Mouse (Mus musculus) liver, postnatal 0 days (tissue): ENCODE measurements at regions not wholly inside any gene's neighbourhood (a gene's known extent, or its start where the extent isn't known, plus 50 kb on each side); places are given as distances from the start of the nearest gene placed in this dataset.

Experiments
- ATAC-seq: fragments of 200-750 bp; cut with Nextera tagmentation; 2 replicates; pipeline ENCODE4 v1.8.0; 2017; ENCODE audit warnings: mild to moderate bottlenecking, moderate library complexity
- DNase-seq: peaks from one replicate; pipeline ENCODE4 v3.0.0-alpha.2; 2016
- H3K27ac ChIP-seq: fragments of 300-500 bp; sonication (generic); 2 replicates; pipeline ENCODE4 v1.5.1; 2014; ENCODE audit warnings: antibody characterized with exemption, moderate library complexity, mild to moderate bottlenecking, low read depth
- H3K27me3 ChIP-seq: fragments of 300-500 bp; sonication (generic); 2 replicates; pipeline ENCODE4 v1.6.1; 2014; ENCODE audit warnings: low read length, control low read depth, mixed read lengths; ENCODE audit not compliant: insufficient read depth
- H3K36me3 ChIP-seq: fragments of 300-500 bp; sonication (generic); replicated peaks from 2 replicates; pipeline ENCODE4 v1.6.1; 2014; ENCODE audit warnings: mild to moderate bottlenecking, control low read depth, low read length, moderate library complexity, mixed read lengths; ENCODE audit not compliant: insufficient read depth
- H3K4me1 ChIP-seq: fragments of 300-500 bp; sonication (generic); 2 replicates; pipeline ENCODE4 v1.6.1; 2014; ENCODE audit warnings: antibody characterized with exemption, mild to moderate bottlenecking, control low read depth; ENCODE audit not compliant: insufficient read depth
- H3K4me2 ChIP-seq: fragments of 300-500 bp; sonication (generic); 2 replicates; pipeline ENCODE4 v1.6.1; 2014; ENCODE audit warnings: low read depth, mild to moderate bottlenecking, low read length, moderate library complexity, mixed read lengths
- H3K4me3 ChIP-seq: fragments of 300-500 bp; sonication (generic); 2 replicates; pipeline ENCODE4 v1.5.1; 2014; ENCODE audit warnings: low read depth, low read length
- H3K9ac ChIP-seq: fragments of 300-500 bp; sonication (generic); replicated peaks from 2 replicates; pipeline ENCODE4 v1.6.1; 2014; ENCODE audit warnings: mild to moderate bottlenecking, moderate library complexity
- H3K9me3 ChIP-seq: fragments of 300-500 bp; sonication (generic); 2 replicates; pipeline ENCODE4 v1.6.1; 2016; ENCODE audit warnings: mild to moderate bottlenecking, control low read depth, low read length, mixed read lengths
- CTCF ChIP-seq: sonication (generic); IDR thresholded peaks from 2 replicates; pipeline ENCODE4 v1.5.1; 2016; ENCODE audit warnings: antibody characterized with exemption, low read depth
- EP300 ChIP-seq: IDR thresholded peaks from 2 replicates; pipeline ENCODE4 v1.6.1; 2016; ENCODE audit warnings: antibody characterized with exemption, low read depth, mild to moderate bottlenecking
- WGBS: fragments of 180-500 bp; shearing (Covaris S2); extraction: QIAGEN DNeasy Blood & Tissue Kit; methylation state at CpG from one replicate; pipeline ENCODE4 v1.1.7; 2014; ENCODE audit not compliant: insufficient replicate concordance; 5-methylcytosine and 5-hydroxymethylcytosine counted together

DNA sequence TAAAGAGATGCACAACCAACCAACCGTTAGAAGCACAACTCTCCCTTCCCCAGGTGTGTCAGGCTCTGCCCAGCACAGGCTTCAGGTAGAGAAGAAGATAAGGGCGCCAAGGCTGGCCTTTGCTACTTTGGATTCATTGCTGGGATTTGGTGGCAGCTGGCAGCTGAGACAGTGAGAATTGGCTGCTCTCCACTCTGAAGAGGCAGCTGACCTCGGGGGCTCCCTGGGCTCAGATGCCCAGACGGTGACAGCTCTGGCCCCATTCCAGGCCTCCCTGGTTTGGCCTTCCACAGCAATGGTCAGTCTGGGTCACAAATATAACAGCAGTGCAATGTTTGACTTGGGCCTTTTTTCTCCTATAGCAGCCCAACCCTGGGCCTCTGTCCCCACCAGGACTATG, 411.9 kb downstream of the Bcor start:
- H3K4me3 ChIP-seq, result no peak overlapping the region

GRCm38 (mm10) chrX:11752513-11752912, 407.6 kb downstream of the Bcor start:
- peak overlapping the region; percentile 60; the same call in 1 of the 2 replicates for H3K27ac ChIP-seq
- H3K4me2 ChIP-seq, result 0 out of 2 replicates have a peak overlapping the region, but pooled peaks have one; percentile 18
- no peaks in the 10 kb centered on the region for H3K9me3 ChIP-seq
- no peaks in the 10 kb centered on the region for H3K27me3 ChIP-seq
- no peak overlapping the region for H3K9ac ChIP-seq
- H3K4me1 ChIP-seq, result peaks cover 3% of the 10 kb centered on the region; the same call in 1 of the 2 replicates
- no peak for TF ChIP-seq CTCF
- TF ChIP-seq EP300, result no peak
- no peak overlapping the region for H3K4me3 ChIP-seq
- WGBS, result 44% methylated on average over 5 of the region's 5 CpGs
- ATAC-seq (no peak), DNase-seq (no peak)
- H3K36me3 ChIP-seq, result no peaks in the 10 kb centered on the region

More for the DNA sequence above, 411.9 kb downstream of the Bcor start:
- peaks cover 3% of the 10 kb centered on the region; the same call in 1 of the 2 replicates for H3K4me1 ChIP-seq
- H3K4me2 ChIP-seq, result no peak overlapping the region
- H3K36me3 ChIP-seq, result no peaks in the 10 kb centered on the region
- no peak for TF ChIP-seq EP300
- TF ChIP-seq CTCF, result no peak
- no peak overlapping the region for H3K27ac ChIP-seq
- H3K9ac ChIP-seq, result no peak overlapping the region
- H3K9me3 ChIP-seq, result no peaks in the 10 kb centered on the region
- no peak for ATAC-seq
- 36% methylated on average over 4 of the region's 4 CpGs for WGBS
- H3K27me3 ChIP-seq, result no peaks in the 10 kb centered on the region
- peak; percentile 33 for DNase-seq

DNA sequence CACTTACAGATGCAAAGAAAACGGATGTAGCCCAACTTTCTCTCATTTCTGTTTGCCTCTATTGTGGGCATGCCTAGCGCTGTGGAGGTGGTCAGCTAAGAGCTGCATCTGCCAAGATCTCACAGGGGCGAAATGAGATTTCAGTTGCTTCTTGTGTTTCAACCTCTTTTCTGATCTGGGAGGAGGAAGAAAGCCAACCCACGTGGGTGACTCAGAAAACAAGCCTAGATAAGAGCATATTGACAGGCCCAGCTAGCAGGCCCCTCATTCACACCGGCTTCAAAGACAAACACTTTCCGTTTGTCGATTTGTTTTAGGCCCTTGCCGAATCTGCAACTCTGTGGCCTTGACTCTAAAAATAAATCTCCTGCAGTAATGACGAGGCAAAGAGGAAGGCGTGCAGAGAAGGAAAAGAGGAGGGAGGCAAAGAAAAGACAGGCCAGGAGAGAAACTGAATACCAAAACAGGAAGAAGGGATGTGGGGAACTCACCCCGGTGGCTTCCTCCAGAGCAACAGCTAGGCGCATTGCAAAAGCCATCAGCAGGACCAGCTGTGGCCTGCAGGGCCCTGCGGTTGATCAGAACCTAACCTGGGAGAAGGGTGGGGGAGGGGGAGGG, 407.1 kb downstream of the Bcor start:
- H3K4me3 ChIP-seq, result no peak overlapping the region
- WGBS, result 13% methylated on average over 13 of the region's 13 CpGs

DNA sequence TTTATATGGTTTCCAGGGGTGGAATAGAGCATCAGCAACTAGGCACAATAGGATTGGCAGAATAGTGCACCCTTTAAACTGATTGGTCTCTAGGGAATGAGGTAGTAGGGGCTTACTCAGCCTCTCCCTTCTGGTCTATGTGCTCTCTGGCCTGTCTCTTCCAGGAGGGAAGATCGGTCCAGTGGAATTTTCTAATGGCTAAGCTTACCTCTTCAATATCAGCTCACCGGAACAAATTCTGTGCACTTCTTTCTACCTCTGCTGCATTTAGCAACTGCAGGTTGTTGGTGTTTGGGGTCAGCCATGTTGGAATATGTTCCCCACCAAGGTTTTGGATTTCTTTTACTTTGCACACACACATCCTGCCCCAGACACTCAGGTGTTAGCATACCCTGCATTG, 405.1 kb downstream of the Bcor start:
- no peaks in the 10 kb centered on the region for H3K36me3 ChIP-seq
- H3K9ac ChIP-seq, result no peak overlapping the region
- ATAC-seq (no peak), DNase-seq (no peak)
- no peak overlapping the region for H3K4me3 ChIP-seq
- H3K4me2 ChIP-seq, result no peak overlapping the region
- H3K4me1 ChIP-seq, result peaks cover 3% of the 10 kb centered on the region; the same call in 1 of the 2 replicates
- no peak overlapping the region for H3K27ac ChIP-seq
- no peaks in the 10 kb centered on the region for H3K27me3 ChIP-seq
- TF ChIP-seq CTCF (no peak), EP300 (no peak)
- WGBS, result 91% methylated on average over 2 of the region's 2 CpGs
- no peaks in the 10 kb centered on the region for H3K9me3 ChIP-seq

More for the DNA sequence above, 407.1 kb downstream of the Bcor start:
- Histone ChIP-seq H3K9ac (no peak overlapping the region), H3K36me3 (no peaks in the 10 kb centered on the region), H3K27ac (peak overlapping the region; percentile 60), H3K9me3 (no peaks in the 10 kb centered on the region), H3K4me2 (0 out of 2 replicates have a peak overlapping the region, but pooled peaks have one; percentile 18), H3K27me3 (no peaks in the 10 kb centered on the region), H3K4me1 (peaks cover 3% of the 10 kb centered on the region; the same call in 1 of the 2 replicates)
- ATAC-seq, result peak; percentile 47; the same call in 1 of the 2 replicates
- DNase-seq, result peak; percentile 30
- TF ChIP-seq CTCF (no peak), EP300 (no peak)

GRCm38 (mm10) chrX:11763351-11764082, 396.6 kb downstream of the Bcor start:
- H3K27ac ChIP-seq, result no peak overlapping the region
- WGBS, result 71% methylated on average over 17 of the region's 17 CpGs
- no peaks in the 10 kb centered on the region for H3K4me1 ChIP-seq
- no peak overlapping the region for H3K4me2 ChIP-seq
- H3K9me3 ChIP-seq, result no peaks in the 10 kb centered on the region
- no peaks in the 10 kb centered on the region for H3K27me3 ChIP-seq
- no peak for TF ChIP-seq EP300
- TF ChIP-seq CTCF, result no peak
- no peak overlapping the region for H3K9ac ChIP-seq
- H3K36me3 ChIP-seq, result no peaks in the 10 kb centered on the region
- ATAC-seq, result no peak
- H3K4me3 ChIP-seq, result no peak overlapping the region
- DNase-seq, result no peak

GRCm38 (mm10) chrX:11776236-11776899, 383.8 kb downstream of the Bcor start:
- 69% methylated on average over 6 of the region's 6 CpGs for WGBS
- no peak for ATAC-seq
- H3K9me3 ChIP-seq, result no peaks in the 10 kb centered on the region
- H3K4me2 ChIP-seq, result no peak overlapping the region
- no peak overlapping the region for H3K4me3 ChIP-seq
- H3K4me1 ChIP-seq, result no peaks in the 10 kb centered on the region
- no peaks in the 10 kb centered on the region for H3K27me3 ChIP-seq
- DNase-seq, result no peak
- H3K9ac ChIP-seq, result no peak overlapping the region
- TF ChIP-seq CTCF (no peak), EP300 (no peak)
- no peak overlapping the region for H3K27ac ChIP-seq
- H3K36me3 ChIP-seq, result no peaks in the 10 kb centered on the region
